Mouse (Mus musculus) cerebellum, adult 11 months (tissue): ENCODE measurements around the gene Rgs8.

Experiments used
- DNase-seq: peaks from one replicate; pipeline ENCODE4 v3.0.0; 2022

The Rgs8 gene

GRCm38 (mm10) chr1:153747861-153748530 lies 95.2 kb downstream of the Rgs8 start:
- no peak for DNase-seq

DNA sequence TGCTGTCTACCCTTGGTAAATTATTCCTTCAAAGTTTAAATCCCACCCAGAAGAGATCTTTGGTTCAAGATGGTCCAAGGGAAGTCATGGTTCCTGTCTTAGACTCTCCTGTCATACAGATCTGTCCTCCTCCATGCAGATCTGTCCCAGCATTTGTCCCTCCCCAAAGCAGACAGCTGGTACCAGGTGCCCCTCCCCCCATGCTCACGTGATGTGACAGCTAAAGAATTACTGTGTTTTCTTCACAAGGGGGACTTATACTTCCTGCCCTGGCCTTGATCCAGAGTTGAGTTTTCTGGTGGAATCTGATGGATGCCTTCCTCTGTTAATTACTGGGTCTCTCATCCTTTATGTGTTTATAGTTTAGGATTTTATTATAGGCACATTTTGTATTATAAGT lies 95.7 kb downstream of the Rgs8 start:
- DNase-seq = no peak

GRCm38 (mm10) chr1:153749211-153749801 lies 96.5 kb downstream of the Rgs8 start, which contains the start of gene Rnasel:
Gene Rnasel (plus strand): TSS chr1:153749426.
- no peak for DNase-seq
